Mouse (Mus musculus) hindbrain, postnatal 0 days (tissue): ENCODE results near the gene Cobll1. TPM values are rescaled to one million over a fixed set of nuclear protein-coding genes. Genes with fewer than 3 reads are reported as not detected.

Experiments
- ATAC-seq: fragments of 200-750 bp; cut with Nextera tagmentation; 2 replicates; pipeline ENCODE4 v1.8.0; 2017; ENCODE audit warnings: mild to moderate bottlenecking, moderate TSS enrichment, moderate library complexity
- DNase-seq: peaks from one replicate; pipeline ENCODE4 v3.0.0-alpha.2; 2015; ENCODE audit warnings: low spot score
- H3K27ac ChIP-seq: fragments of 300-500 bp; sonication (generic); 2 replicates; pipeline ENCODE4 v1.5.1; 2014; ENCODE audit warnings: mild to moderate bottlenecking
- H3K27me3 ChIP-seq: fragments of 300-500 bp; sonication (generic); 2 replicates; pipeline ENCODE4 v1.6.1; 2014; ENCODE audit warnings: low read length, mixed read lengths; ENCODE audit not compliant: insufficient read depth
- H3K36me3 ChIP-seq: fragments of 300-500 bp; sonication (generic); 2 replicates; pipeline ENCODE4 v1.6.1; 2014; ENCODE audit warnings: low read length, mixed read lengths; ENCODE audit not compliant: insufficient read depth
- H3K4me1 ChIP-seq: fragments of 300-500 bp; sonication (generic); 2 replicates; pipeline ENCODE4 v1.6.1; 2014; ENCODE audit warnings: antibody characterized with exemption, low read length, mixed read lengths; ENCODE audit not compliant: insufficient read depth
- H3K4me2 ChIP-seq: fragments of 300-500 bp; sonication (generic); 2 replicates; pipeline ENCODE4 v1.6.1; 2014; ENCODE audit warnings: low read depth, mild to moderate bottlenecking, low read length, moderate library complexity, mixed read lengths
- H3K4me3 ChIP-seq: fragments of 300-500 bp; sonication (generic); 2 replicates; pipeline ENCODE4 v1.5.1; 2014; ENCODE audit warnings: low read length
- H3K9ac ChIP-seq: fragments of 300-500 bp; sonication (generic); replicated peaks from 2 replicates; pipeline ENCODE4 v1.6.1; 2014; ENCODE audit warnings: mild to moderate bottlenecking, low read length, moderate library complexity, mixed read lengths
- H3K9me3 ChIP-seq: fragments of 300-500 bp; sonication (generic); 2 replicates; pipeline ENCODE4 v1.6.1; 2016; ENCODE audit warnings: low read length, mixed read lengths
- CTCF ChIP-seq: IDR thresholded peaks from 2 replicates; pipeline ENCODE4 v1.5.1; 2016; ENCODE audit warnings: antibody characterized with exemption, control low read depth, low read depth
- WGBS: fragments of 180-500 bp; shearing (Covaris S2); extraction: QIAGEN DNeasy Blood & Tissue Kit; methylation state at CpG from one replicate; pipeline ENCODE4 v1.1.7; 2014; 5-methylcytosine and 5-hydroxymethylcytosine counted together
- polyA plus RNA-seq: library from polyadenylated mRNA; unstranded; fragments of >200 nt; fragmentation: Nextera tagmentation; extraction: Ambion mirVana; gene quantifications from 2 replicates; pipeline ENCODE4 v1.2.1, GENCODE M21; 2015
- total RNA-seq: library from RNA; depleted of rRNA; stranded (reverse); fragments of >200 nt; gene quantifications from 2 replicates; pipeline ENCODE4 v1.2.3, GENCODE M21; 2014

Gene Cobll1
- total and polyA plus RNA-seq, 2 experiments from 2014 or later: 2.4 to 3.5 TPM

DNA sequence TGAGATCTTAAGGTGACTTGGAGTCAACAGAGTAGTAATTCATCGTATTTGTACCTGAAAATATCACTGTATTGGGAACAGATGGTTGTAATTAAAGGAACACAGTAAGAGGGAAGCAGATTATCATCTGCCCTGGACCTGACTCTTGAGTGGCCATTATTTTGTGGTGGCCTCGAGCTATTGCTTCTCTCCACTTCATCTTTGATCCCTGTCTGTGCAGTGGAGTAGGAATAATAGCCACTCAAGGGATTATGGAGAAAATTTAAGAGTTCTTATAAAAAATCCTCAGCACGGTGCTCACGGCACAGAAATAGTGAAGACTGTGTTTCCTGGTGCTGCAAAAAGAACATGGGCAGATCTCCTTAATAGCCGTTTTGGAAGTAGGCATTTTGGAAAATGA, 63.6 kb downstream of the Cobll1 start:
- WGBS: 71% methylated on average over 5 of the region's 5 CpGs
- no peaks in the 10 kb centered on the region for H3K27me3 ChIP-seq
- H3K27ac ChIP-seq: no peak overlapping the region
- no peaks in the 10 kb centered on the region for H3K36me3 ChIP-seq
- H3K9me3 ChIP-seq: no peaks in the 10 kb centered on the region
- H3K4me1 ChIP-seq: no peaks in the 10 kb centered on the region
- H3K4me3 ChIP-seq: no peak overlapping the region
- DNase-seq (no peak), ATAC-seq (no peak)
- no peak for TF ChIP-seq CTCF
- no peak overlapping the region for H3K9ac ChIP-seq
- no peak overlapping the region for H3K4me2 ChIP-seq

DNA sequence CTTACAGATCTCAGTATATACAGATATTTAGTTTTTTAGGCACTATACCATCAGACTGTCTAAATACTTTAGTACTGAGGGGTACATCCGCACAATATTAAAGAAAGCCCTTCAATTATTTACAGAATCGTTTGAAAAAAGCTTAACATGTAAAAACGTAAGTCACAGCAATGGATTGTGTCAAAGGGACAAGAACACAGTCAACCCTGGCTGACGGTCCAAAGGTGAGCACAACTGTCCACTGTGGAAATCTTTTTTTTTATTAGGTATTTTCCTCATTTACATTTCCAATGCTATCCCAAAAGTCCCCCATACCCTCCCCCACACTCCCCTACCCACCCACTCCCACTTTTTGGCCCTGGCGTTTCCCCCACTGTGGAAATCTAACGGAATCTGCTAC, 67.1 kb downstream of the Cobll1 start:
- Histone ChIP-seq H3K36me3 (no peaks in the 10 kb centered on the region), H3K9me3 (no peaks in the 10 kb centered on the region), H3K4me3 (no peak overlapping the region), H3K4me1 (no peaks in the 10 kb centered on the region), H3K4me2 (no peak overlapping the region), H3K9ac (no peak overlapping the region), H3K27ac (no peak overlapping the region), H3K27me3 (no peaks in the 10 kb centered on the region)
- no peak for ATAC-seq
- TF ChIP-seq CTCF: no peak
- DNase-seq: no peak
- WGBS: 89% methylated on average over 6 of the region's 6 CpGs

DNA sequence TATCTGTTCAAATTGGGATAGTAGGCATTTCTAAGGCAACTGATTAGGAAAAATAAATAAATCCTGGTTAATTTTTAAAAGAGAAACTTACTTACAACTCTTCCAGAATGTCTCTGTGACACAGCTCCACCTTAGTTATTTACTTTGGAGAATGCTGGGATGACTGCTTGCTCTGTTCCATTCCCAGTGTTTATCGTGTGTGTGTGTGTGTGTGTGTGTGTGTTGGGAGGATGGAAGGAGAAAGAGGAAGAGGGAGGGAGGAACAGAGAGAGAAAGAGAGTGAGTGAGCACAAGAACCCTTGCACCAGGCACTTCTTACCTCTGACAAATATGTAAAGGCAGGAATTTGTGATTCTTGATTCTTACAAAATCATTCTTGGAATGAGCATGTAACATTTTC, 67.7 kb downstream of the Cobll1 start:
- Histone ChIP-seq H3K4me3 (no peak overlapping the region), H3K9me3 (no peaks in the 10 kb centered on the region), H3K9ac (no peak overlapping the region), H3K27me3 (no peaks in the 10 kb centered on the region), H3K4me1 (no peaks in the 10 kb centered on the region), H3K36me3 (no peaks in the 10 kb centered on the region), H3K27ac (no peak overlapping the region), H3K4me2 (no peak overlapping the region)
- no peak for TF ChIP-seq CTCF
- WGBS: 65% methylated on average over 1 of the region's 1 CpGs
- no peak for DNase-seq
- no peak for ATAC-seq

GRCm38 (mm10) chr2:65170693-65171456, 68.3 kb downstream of the Cobll1 start:
- no peaks in the 10 kb centered on the region for H3K36me3 ChIP-seq
- no peak overlapping the region for H3K9ac ChIP-seq
- no peaks in the 10 kb centered on the region for H3K4me1 ChIP-seq
- no peak overlapping the region for H3K4me3 ChIP-seq
- H3K4me2 ChIP-seq: no peak overlapping the region
- no peak overlapping the region for H3K27ac ChIP-seq
- H3K27me3 ChIP-seq: no peaks in the 10 kb centered on the region
- ATAC-seq (no peak), DNase-seq (no peak)
- 82% methylated on average over 18 of the region's 18 CpGs for WGBS
- no peaks in the 10 kb centered on the region for H3K9me3 ChIP-seq
- no peak for TF ChIP-seq CTCF

- TF ChIP-seq CTCF: no peak
- Histone ChIP-seq H3K4me2 (no peak overlapping the region), H3K4me3 (no peak overlapping the region), H3K9ac (no peak overlapping the region), H3K4me1 (no peaks in the 10 kb centered on the region), H3K36me3 (no peaks in the 10 kb centered on the region), H3K9me3 (no peaks in the 10 kb centered on the region), H3K27me3 (no peaks in the 10 kb centered on the region), H3K27ac (no peak overlapping the region)
- ATAC-seq (no peak), DNase-seq (no peak)
- 96% methylated on average over 5 of the region's 5 CpGs for WGBS
Measured at GRCm38 (mm10) chr2:65170256-65170655, 68.9 kb downstream of the Cobll1 start.

GRCm38 (mm10) chr2:65163990-65164389, 75.2 kb downstream of the Cobll1 start:
- Histone ChIP-seq H3K4me2 (no peak overlapping the region), H3K9me3 (no peaks in the 10 kb centered on the region), H3K4me1 (no peaks in the 10 kb centered on the region), H3K36me3 (no peaks in the 10 kb centered on the region), H3K4me3 (no peak overlapping the region), H3K27ac (no peak overlapping the region), H3K9ac (no peak overlapping the region), H3K27me3 (no peaks in the 10 kb centered on the region)
- no peak for TF ChIP-seq CTCF
- DNase-seq (no peak), ATAC-seq (no peak)
- WGBS: 84% methylated on average over 4 of the region's 4 CpGs

DNA sequence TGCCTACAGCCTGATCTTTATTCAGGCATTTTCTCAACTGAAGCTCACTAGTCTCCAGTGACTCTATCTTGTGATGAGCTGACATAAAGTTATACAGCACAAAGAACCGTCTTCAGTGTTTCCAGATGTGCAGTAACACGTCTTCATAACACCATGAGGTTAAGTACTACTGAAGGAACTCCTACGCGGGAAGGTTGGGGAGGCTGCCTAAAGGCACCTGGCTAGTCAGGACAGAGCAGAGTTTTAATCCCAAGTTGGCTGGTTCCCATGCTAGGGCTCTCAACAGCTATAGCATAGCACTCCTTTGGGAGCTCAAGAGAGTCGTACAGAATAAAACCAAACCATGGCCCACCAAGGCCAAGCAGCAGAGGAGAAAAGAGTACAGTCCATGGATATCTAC, 76.6 kb downstream of the Cobll1 start:
- Histone ChIP-seq H3K9me3 (no peaks in the 10 kb centered on the region), H3K4me3 (no peak overlapping the region), H3K36me3 (no peaks in the 10 kb centered on the region), H3K27me3 (no peaks in the 10 kb centered on the region), H3K4me2 (no peak overlapping the region), H3K4me1 (no peaks in the 10 kb centered on the region), H3K9ac (no peak overlapping the region), H3K27ac (no peak overlapping the region)
- TF ChIP-seq CTCF: no peak
- ATAC-seq: no peak
- WGBS: 90% methylated on average over 5 of the region's 5 CpGs
- no peak for DNase-seq
